Mouse (Mus musculus) bone marrow, adult 2 months (tissue): ENCODE measurements at regions not wholly inside any gene's neighbourhood (a gene's known extent, or its start where the extent isn't known, plus 50 kb on each side); places are given as distances from the start of the nearest gene placed in this dataset.

Experiments
- CTCF ChIP-seq: fragments of 200-500 bp; IDR thresholded peaks from 2 replicates; pipeline ENCODE4 v1.5.1; 2011; ENCODE audit warnings: low read length, control low read depth; ENCODE audit not compliant: control insufficient read depth, insufficient read depth
- POLR2A ChIP-seq: fragments of 200-500 bp; IDR thresholded peaks from 2 replicates; pipeline ENCODE4 v1.6.1; 2011; ENCODE audit warnings: low read depth, mild to moderate bottlenecking, control low read depth, low read length, borderline replicate concordance; ENCODE audit not compliant: control insufficient read depth

DNA sequence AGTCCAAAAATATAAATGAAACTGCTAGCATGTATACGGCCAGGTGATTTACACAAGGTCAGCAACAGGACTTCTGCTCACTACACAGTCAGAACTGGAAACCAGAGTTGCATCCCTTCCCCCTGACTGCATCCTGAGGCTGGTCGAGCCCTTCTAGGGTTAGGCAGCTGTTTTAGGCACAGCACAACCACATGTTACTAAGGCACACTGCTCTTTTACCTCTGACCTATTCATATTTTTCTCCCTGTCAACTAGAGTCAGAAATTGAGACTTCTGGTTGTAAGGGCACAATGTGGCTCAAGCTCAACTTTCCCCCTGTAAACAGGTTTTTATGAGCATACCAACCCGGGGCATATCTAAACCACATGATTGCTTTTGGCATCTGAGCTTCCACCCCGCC is 151.3 kb upstream of the Nrip1 start:
- no peak for TF ChIP-seq POLR2A
- no peak for TF ChIP-seq CTCF
